Mouse (Mus musculus) lung, adult 2 months (tissue): ENCODE data around the gene Slc25a1.

ENCODE experiments used
- CTCF ChIP-seq: fragments of 200-500 bp; IDR thresholded peaks from 2 replicates; pipeline ENCODE4 v1.5.1; 2011; ENCODE audit warnings: mild to moderate bottlenecking, low read length, control low read depth; ENCODE audit not compliant: insufficient read depth
- POLR2A ChIP-seq: fragments of 200-500 bp; IDR thresholded peaks from 2 replicates; pipeline ENCODE4 v1.6.1; 2011; ENCODE audit warnings: low read depth, mild to moderate bottlenecking, control low read depth, low read length, borderline replicate concordance; ENCODE audit errors: extremely low read depth

DNA sequence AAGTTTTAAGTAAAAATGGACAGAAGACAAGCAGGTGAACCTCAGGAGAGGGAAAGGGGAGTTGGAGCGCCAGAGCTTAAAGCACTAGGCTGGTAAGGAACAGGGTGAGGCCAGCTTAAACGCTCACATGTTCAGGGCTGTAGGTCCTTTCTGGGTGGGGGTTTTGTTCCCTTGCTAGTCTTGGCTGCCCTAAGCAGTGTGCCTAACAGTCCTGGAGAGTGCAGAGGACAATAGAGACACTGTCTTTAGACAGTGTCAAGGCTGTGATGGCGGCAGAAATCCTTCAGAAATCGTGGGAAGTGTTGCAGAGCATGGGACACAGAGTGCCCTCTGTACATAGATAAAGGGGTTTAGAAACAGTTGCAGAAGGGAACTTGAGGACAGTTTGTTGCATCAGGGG lies 22.0 kb upstream of the Slc25a1 start:
- no peak for TF ChIP-seq CTCF
- TF ChIP-seq POLR2A, result no peak
